Mouse (Mus musculus) midbrain, embryonic 15.5 days (tissue): ENCODE data around the gene Ccdc136. TPM values are rescaled to one million over a fixed set of nuclear protein-coding genes. Genes with fewer than 3 reads are reported as not detected.
"Not testable (repeated sequence)": the region's sequence is repeated elsewhere in the genome, so short reads cannot be mapped to it uniquely, and the experiment has no call there.

ENCODE experiments used
- ATAC-seq: fragments of 200-750 bp; cut with Nextera tagmentation; replicated peaks from 2 replicates; pipeline ENCODE4 v1.8.0; 2017; ENCODE audit warnings: moderate TSS enrichment
- H3K27ac ChIP-seq: fragments of 300-500 bp; sonication (generic); 2 replicates; pipeline ENCODE4 v1.5.1; 2015; ENCODE audit warnings: mild to moderate bottlenecking, inconsistent platforms
- H3K27me3 ChIP-seq: fragments of 300-500 bp; sonication (generic); replicated peaks from 2 replicates; pipeline ENCODE4 v1.6.1; 2015; ENCODE audit warnings: inconsistent platforms
- H3K36me3 ChIP-seq: fragments of 300-500 bp; sonication (generic); replicated peaks from 2 replicates; pipeline ENCODE4 v1.6.1; 2015; ENCODE audit warnings: inconsistent platforms
- H3K4me1 ChIP-seq: fragments of 300-500 bp; sonication (generic); 2 replicates; pipeline ENCODE4 v1.6.1; 2015; ENCODE audit warnings: inconsistent platforms
- H3K4me2 ChIP-seq: fragments of 300-500 bp; sonication (generic); 2 replicates; pipeline ENCODE4 v1.6.1; 2015; ENCODE audit warnings: inconsistent platforms, mild to moderate bottlenecking, moderate library complexity
- H3K4me3 ChIP-seq: fragments of 300-500 bp; sonication (generic); 2 replicates; pipeline ENCODE4 v1.5.1; 2015; ENCODE audit warnings: mild to moderate bottlenecking, inconsistent platforms
- H3K9ac ChIP-seq: fragments of 300-500 bp; sonication (generic); 2 replicates; pipeline ENCODE4 v1.6.1; 2015; ENCODE audit warnings: mild to moderate bottlenecking, inconsistent platforms
- H3K9me3 ChIP-seq: fragments of 300-500 bp; sonication (generic); 2 replicates; pipeline ENCODE4 v1.6.1; 2016; ENCODE audit warnings: inconsistent platforms
- WGBS: fragments of 180-500 bp; shearing (Covaris S2); methylation state at CpG from one replicate; pipeline ENCODE4 v1.1.7; 2015; ENCODE audit warnings: mixed read lengths; 5-methylcytosine and 5-hydroxymethylcytosine counted together
- polyA plus RNA-seq: library from polyadenylated mRNA; unstranded; fragments of >200 nt; fragmentation: Nextera tagmentation; extraction: Ambion mirVana; gene quantifications from 2 replicates; pipeline ENCODE4 v1.2.1, GENCODE M21; 2015

The Ccdc136 gene
- polyA plus RNA-seq, 1 experiment from 2014 or later = 36.9 TPM

- Histone ChIP-seq H3K36me3 (peaks cover 15% of the 10 kb centered on the region), H3K27ac (no peak overlapping the region), H3K4me3 (no peak overlapping the region), H3K4me2 (no peak overlapping the region), H3K9ac (no peak overlapping the region), H3K4me1 (0 out of 2 replicates have a peak, but pooled peaks cover 2% of the 10 kb centered on the region), H3K9me3 (no peaks in the 10 kb centered on the region), H3K27me3 (no peaks in the 10 kb centered on the region)
- WGBS = 98% methylated on average over 1 of the region's 1 CpGs
- no peak for ATAC-seq
These were observed 30.8 kb upstream of the Ccdc136 start for GRCm38 (mm10) chr6:29365277-29365676.

GRCm38 (mm10) chr6:29377386-29377785 is 18.7 kb upstream of the Ccdc136 start:
- Histone ChIP-seq H3K36me3 (peaks cover 20% of the 10 kb centered on the region), H3K4me1 (no peaks in the 10 kb centered on the region), H3K4me3 (no peak overlapping the region), H3K9ac (no peak overlapping the region), H3K4me2 (no peak overlapping the region), H3K27me3 (no peaks in the 10 kb centered on the region), H3K27ac (no peak overlapping the region), H3K9me3 (no peaks in the 10 kb centered on the region)
- ATAC-seq = no peak
- WGBS = 97% methylated on average over 4 of the region's 4 CpGs

- Histone ChIP-seq H3K4me1 (no peaks in the 10 kb centered on the region), H3K4me2 (no peak overlapping the region), H3K27me3 (no peaks in the 10 kb centered on the region), H3K4me3 (no peak overlapping the region), H3K9ac (no peak overlapping the region), H3K27ac (no peak overlapping the region), H3K36me3 (peaks cover 16% of the 10 kb centered on the region), H3K9me3 (no peaks in the 10 kb centered on the region)
- no peak for ATAC-seq
- 95% methylated on average over 10 of the region's 10 CpGs for WGBS
These were observed 17.4 kb upstream of the Ccdc136 start for GRCm38 (mm10) chr6:29378678-29379077.

GRCm38 (mm10) chr6:29379954-29380353 is 16.2 kb upstream of the Ccdc136 start:
- no peak for ATAC-seq
- Histone ChIP-seq H3K4me1 (no peaks in the 10 kb centered on the region), H3K27ac (no peak overlapping the region), H3K4me2 (no peak overlapping the region), H3K27me3 (no peaks in the 10 kb centered on the region), H3K9ac (no peak overlapping the region), H3K4me3 (no peak overlapping the region), H3K9me3 (no peaks in the 10 kb centered on the region), H3K36me3 (peaks cover 9% of the 10 kb centered on the region)
- 94% methylated on average over 6 of the region's 6 CpGs for WGBS

GRCm38 (mm10) chr6:29382442-29382841 is 13.7 kb upstream of the Ccdc136 start:
- Histone ChIP-seq H3K36me3 (no peaks in the 10 kb centered on the region; the same call in 1 of the 2 replicates), H3K9ac (no peak overlapping the region), H3K4me2 (no peak overlapping the region), H3K27me3 (no peaks in the 10 kb centered on the region), H3K27ac (no peak overlapping the region), H3K4me3 (no peak overlapping the region), H3K9me3 (no peaks in the 10 kb centered on the region), H3K4me1 (no peaks in the 10 kb centered on the region)
- 0 out of 2 replicates have a peak, but pooled peaks have one; percentile 33 for ATAC-seq
- 32% methylated on average over 2 of the region's 2 CpGs for WGBS

- Histone ChIP-seq H3K27me3 (no peaks in the 10 kb centered on the region; the same call in 1 of the 2 replicates), H3K27ac (no peak within 1 kb of the TSS), H3K9me3 (no peaks in the 10 kb centered on the region), H3K4me2 (no peak within 1 kb of the TSS), H3K9ac (no peak within 1 kb of the TSS), H3K4me1 (no peaks in the 10 kb centered on the region), H3K36me3 (no peaks in the 10 kb centered on the region), H3K4me3 (no peak within 1 kb of the TSS)
- no peak for ATAC-seq
- 6% methylated on average over 12 of the region's 12 CpGs for WGBS
These were observed 8.0 kb upstream of the Ccdc136 start, which contains the start of gene Opn1sw for GRCm38 (mm10) chr6:29388052-29388518. Gene Opn1sw, minus strand, starts transcription at chr6:29388468.

- Histone ChIP-seq H3K36me3 (no peaks in the 10 kb centered on the region), H3K27ac (no peak overlapping the region), H3K4me2 (no peak overlapping the region), H3K27me3 (no peaks in the 10 kb centered on the region; the same call in 1 of the 2 replicates), H3K4me1 (no peaks in the 10 kb centered on the region), H3K9ac (no peak overlapping the region), H3K9me3 (no peaks in the 10 kb centered on the region), H3K4me3 (no peak overlapping the region)
- 0 out of 2 replicates have a peak, but pooled peaks have one; percentile 48 for ATAC-seq
- WGBS = 11% methylated on average over 11 of the region's 11 CpGs
These were observed 7.5 kb upstream of the Ccdc136 start for GRCm38 (mm10) chr6:29388606-29389080.

- no peaks in the 10 kb centered on the region for H3K9me3 ChIP-seq
- no peak overlapping the region for H3K9ac ChIP-seq
- no peak overlapping the region for H3K27ac ChIP-seq
- 59% methylated on average over 9 of the region's 9 CpGs for WGBS
- H3K36me3 ChIP-seq = no peaks in the 10 kb centered on the region
- no peak for ATAC-seq
- H3K4me2 ChIP-seq = no peak overlapping the region
- H3K4me1 ChIP-seq = no peaks in the 10 kb centered on the region
- H3K4me3 ChIP-seq = no peak overlapping the region
- H3K27me3 ChIP-seq = peaks cover 4% of the 10 kb centered on the region; the same call in 1 of the 2 replicates
These were observed 6.7 kb upstream of the Ccdc136 start for GRCm38 (mm10) chr6:29389425-29389824.

- not testable (repeated sequence) for H3K9ac ChIP-seq, H3K4me3 ChIP-seq, H3K4me2 ChIP-seq, H3K36me3 ChIP-seq, H3K4me1 ChIP-seq, H3K9me3 ChIP-seq, ATAC-seq, H3K27ac ChIP-seq
- 81% methylated on average over 1 of the region's 1 CpGs for WGBS
- peaks cover 11% of the 10 kb centered on the region; the same call in 1 of the 2 replicates for H3K27me3 ChIP-seq
These were observed 5.6 kb upstream of the Ccdc136 start for GRCm38 (mm10) chr6:29390500-29390899.

GRCm38 (mm10) chr6:29391241-29391640 is 4.9 kb upstream of the Ccdc136 start:
- H3K36me3 ChIP-seq, H3K9me3 ChIP-seq, H3K27ac ChIP-seq, H3K4me1 ChIP-seq, H3K4me2 ChIP-seq, H3K4me3 ChIP-seq, ATAC-seq, H3K9ac ChIP-seq: not testable (repeated sequence)
- peaks cover 11% of the 10 kb centered on the region; the same call in 1 of the 2 replicates for H3K27me3 ChIP-seq
- WGBS = 76% methylated on average over 8 of the region's 8 CpGs

- WGBS = 71% methylated on average over 4 of the region's 4 CpGs
- no peaks in the 10 kb centered on the region for H3K9me3 ChIP-seq
- H3K4me2 ChIP-seq = no peak overlapping the region
- peaks cover 11% of the 10 kb centered on the region; the same call in 1 of the 2 replicates for H3K27me3 ChIP-seq
- H3K9ac ChIP-seq = no peak overlapping the region
- no peaks in the 10 kb centered on the region for H3K36me3 ChIP-seq
- H3K4me1 ChIP-seq = peaks cover 10% of the 10 kb centered on the region
- no peak overlapping the region for H3K27ac ChIP-seq
- no peak for ATAC-seq
- no peak overlapping the region for H3K4me3 ChIP-seq
These were observed 4.3 kb upstream of the Ccdc136 start for GRCm38 (mm10) chr6:29391802-29392201.

GRCm38 (mm10) chr6:29394286-29394685 is 1.8 kb upstream of the Ccdc136 start:
- no peaks in the 10 kb centered on the region for H3K9me3 ChIP-seq
- no peaks in the 10 kb centered on the region for H3K36me3 ChIP-seq
- no peak overlapping the region for H3K4me2 ChIP-seq
- 66% methylated on average over 1 of the region's 1 CpGs for WGBS
- H3K9ac ChIP-seq = no peak overlapping the region
- peaks cover 11% of the 10 kb centered on the region; the same call in 1 of the 2 replicates for H3K27me3 ChIP-seq
- peaks cover 17% of the 10 kb centered on the region for H3K4me1 ChIP-seq
- ATAC-seq = no peak
- no peak overlapping the region for H3K4me3 ChIP-seq
- no peak overlapping the region for H3K27ac ChIP-seq
